Mouse (Mus musculus): Measurements from ENCODE around the gene Krt8.

DNA sequence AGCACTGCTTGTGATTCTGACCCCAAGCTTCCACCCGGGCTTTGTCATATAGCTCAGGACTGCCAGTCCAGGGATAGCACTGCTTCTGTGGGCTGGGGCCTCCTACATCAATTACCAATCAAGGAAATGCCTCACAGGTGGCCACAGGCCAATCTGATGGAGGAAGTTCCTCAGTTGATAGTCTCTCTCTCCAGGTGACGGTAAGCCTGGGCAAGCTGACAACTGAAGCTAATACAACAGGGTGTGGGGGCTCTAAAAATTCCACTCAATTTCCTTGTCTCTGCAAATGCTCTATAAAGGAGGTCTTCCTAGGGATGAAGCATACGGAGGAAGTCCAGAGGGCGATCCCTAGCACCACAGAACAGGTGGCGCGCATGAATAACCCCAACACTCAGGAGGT is 13.3 kb downstream of the Krt8 start:
- TF ChIP-seq CTCF (IDR thresholded peaks at IDR 0.05; ENCODE audit: insufficient read depth, low read length) (no peak), POLR2A (IDR thresholded peaks at IDR 0.05; ENCODE audit: borderline replicate concordance, extremely low read depth, low read depth, low read length) (no peak)

Data from lung, adult 2 months (tissue).